Mouse (Mus musculus) heart, postnatal 25 days (tissue): ENCODE data around the gene Sytl3. TPM values are rescaled to one million over a fixed set of nuclear protein-coding genes. Genes with fewer than 3 reads are reported as not detected.
"Not testable (repeated sequence)": the region's sequence is repeated elsewhere in the genome, so short reads cannot be mapped to it uniquely, and the experiment has no call there.

Experiments used
- DNase-seq: peaks from one replicate; pipeline ENCODE4 v3.0.0; 2022; ENCODE audit warnings: low spot score
- intact Hi-C: fragments of 180-260 bp; cut with DNase I; formaldehyde crosslinking; loops from one replicate; pipeline ENCODE4 v1.15.1; 2025
- total RNA-seq, 2 experiments: library from RNA; stranded (reverse); gene quantifications; 2 replicates each; pipeline ENCODE4 v1.2.3; 2021

The Sytl3 gene
- under 1 TPM; 0.39 to 0.57 TPM for total RNA-seq

DNA sequence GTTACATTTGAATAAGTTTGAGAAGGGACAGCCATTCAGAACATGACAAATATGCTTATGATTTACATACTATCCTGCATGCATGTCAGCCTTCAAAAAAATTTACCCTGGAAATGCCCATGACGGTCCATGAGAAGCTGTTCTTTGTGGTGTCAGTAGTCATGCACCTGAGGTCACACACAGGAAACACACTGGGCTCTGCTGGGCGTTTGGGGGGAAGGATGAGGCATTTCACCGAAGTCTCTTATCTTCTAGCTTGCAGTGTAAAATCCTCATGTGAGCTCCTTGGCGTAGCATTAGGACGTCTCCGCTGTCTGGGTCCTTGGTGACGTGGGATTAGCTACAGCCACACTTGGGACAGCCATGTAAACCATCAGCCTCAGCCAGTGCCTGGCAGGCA, at the start of gene Sytl3:
Gene Sytl3 (plus strand): TSS at position 293 of the 400 bp plus-strand sequence.
- not testable (repeated sequence) for DNase-seq

DNA sequence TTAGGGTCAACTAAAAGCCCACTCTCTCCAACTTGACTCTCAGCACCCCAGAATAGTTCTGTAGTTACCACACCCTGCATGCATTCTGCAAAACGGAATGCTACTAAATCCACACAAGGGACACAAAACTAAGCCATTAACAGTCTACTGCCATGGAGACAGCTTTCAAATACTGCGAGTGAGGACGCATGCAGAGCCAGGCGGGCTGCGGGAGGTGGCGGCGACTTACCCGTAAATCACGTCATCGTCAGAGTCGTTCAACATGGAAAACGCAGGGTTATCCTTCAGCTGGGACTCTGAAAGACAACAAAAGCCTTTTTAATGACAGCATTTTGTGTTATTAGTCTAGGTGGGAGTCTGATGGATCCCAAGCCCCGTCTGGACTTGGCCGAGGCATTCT, 45.4 kb upstream of the Sytl3 start:
- DNase-seq, intact Hi-C loops: not testable (repeated sequence)

More for the DNA sequence above, at the start of gene Sytl3:
- intact Hi-C loops: not testable (repeated sequence)

DNA sequence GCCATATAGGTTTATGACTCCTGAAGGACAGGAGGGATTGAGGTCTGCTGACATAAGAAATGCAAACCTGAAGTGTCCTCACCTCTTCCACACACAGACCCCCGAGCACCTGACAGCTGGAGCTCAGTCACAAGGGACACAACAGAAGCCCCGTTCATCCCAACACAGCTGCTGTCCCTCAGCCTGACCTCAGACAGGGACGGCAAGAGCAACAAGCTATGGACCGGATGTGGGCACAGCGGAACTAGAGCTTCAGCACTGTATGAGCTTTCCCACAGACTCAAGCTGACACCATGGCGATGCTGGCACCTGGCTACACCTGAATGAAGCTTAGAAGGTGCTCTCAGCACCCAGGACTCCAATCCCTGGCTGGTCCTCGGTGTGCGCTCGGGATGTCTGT, 44.6 kb upstream of the Sytl3 start:
- DNase-seq, intact Hi-C loops: not testable (repeated sequence)

DNA sequence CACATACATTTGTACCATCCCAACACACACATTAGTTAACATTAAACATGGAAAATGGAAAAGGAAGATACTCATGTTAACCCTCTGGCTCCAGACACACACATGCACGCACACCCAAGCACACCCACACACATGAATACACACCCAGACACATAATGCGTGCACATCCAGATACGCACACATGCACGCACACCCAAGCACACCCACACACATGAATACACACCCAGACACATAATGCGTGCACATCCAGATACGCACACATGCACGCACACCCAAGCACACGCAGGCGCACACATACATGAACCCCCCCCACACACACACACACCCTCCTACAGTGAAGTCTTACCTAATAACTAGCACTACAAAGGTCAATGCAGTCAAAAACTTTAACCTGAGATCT, 42.2 kb upstream of the Sytl3 start:
- intact Hi-C loops, DNase-seq: not testable (repeated sequence)

DNA sequence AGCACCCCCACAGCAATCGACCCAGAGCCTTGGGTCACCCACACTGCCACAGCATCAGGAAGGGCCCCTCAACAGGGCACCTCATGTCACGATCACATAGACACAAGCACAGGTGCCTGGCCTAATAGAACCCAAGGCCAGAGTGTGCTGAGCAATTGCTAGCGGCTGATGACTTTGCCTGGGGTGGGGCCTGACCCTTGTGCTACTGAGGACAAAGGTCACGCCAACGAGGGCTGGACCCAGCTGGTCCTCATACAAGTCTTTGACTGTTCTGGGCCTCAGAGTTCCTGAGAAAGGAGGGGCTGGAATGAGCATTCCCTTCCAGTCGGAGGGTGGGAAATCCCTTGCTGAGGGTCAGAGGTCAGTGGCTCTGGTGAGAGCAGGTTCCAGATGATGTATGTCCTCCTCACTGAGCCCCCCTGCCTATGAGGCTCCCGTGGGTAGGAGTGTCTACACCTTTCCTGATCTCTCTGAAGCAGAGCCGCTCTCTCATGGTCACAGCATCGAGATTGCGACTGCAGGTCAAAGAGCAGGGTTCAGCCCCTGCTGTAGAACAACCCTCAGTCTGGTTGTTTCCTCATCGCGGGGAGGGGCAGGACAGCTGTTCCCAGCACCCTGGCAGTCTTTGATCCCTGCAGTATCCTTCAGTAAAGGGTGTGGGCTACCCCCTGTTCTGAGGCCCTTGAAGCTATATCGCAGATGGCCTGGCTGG, 41.0 kb upstream of the Sytl3 start:
- DNase-seq, intact Hi-C loops: not testable (repeated sequence)

DNA sequence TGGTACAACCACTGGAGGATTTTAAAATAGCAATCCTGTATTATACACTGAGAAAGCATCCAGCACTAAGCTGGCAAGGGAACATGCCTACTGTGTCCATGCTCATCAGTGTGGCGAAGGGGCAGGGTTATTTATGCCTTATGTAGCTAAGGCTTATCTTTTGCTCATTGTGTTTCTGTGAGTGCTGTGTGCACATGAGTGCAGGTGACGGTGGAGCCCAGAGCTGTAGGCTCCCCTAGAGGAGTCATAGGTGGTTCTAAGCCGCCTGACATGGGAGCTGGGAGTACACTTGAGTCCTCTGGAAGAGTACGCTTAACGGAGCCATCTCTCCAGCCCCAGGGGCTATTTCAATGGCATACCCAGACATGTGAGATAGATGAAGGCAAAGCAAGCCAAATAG, 39.6 kb upstream of the Sytl3 start:
- intact Hi-C loops, DNase-seq: not testable (repeated sequence)

DNA sequence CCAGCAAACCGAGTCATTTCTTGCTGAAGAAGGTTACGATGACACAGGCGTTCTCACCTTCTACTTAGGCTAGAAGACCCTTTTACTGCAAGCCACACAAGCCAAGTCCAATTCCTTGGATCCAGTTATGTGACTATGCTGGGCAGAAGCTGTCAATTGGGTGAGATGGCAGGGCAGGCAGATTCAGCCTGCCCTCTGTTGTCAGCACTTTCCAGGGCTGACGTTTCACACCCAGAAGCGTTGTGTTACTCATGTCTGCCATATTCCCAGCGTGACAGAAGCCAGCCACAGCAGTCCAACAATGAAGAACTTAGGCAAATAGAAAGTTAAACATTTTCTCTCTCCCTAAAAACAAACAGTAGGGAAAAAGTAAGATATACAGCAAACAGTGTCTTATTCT, 38.9 kb upstream of the Sytl3 start:
- DNase-seq, intact Hi-C loops: not testable (repeated sequence)

DNA sequence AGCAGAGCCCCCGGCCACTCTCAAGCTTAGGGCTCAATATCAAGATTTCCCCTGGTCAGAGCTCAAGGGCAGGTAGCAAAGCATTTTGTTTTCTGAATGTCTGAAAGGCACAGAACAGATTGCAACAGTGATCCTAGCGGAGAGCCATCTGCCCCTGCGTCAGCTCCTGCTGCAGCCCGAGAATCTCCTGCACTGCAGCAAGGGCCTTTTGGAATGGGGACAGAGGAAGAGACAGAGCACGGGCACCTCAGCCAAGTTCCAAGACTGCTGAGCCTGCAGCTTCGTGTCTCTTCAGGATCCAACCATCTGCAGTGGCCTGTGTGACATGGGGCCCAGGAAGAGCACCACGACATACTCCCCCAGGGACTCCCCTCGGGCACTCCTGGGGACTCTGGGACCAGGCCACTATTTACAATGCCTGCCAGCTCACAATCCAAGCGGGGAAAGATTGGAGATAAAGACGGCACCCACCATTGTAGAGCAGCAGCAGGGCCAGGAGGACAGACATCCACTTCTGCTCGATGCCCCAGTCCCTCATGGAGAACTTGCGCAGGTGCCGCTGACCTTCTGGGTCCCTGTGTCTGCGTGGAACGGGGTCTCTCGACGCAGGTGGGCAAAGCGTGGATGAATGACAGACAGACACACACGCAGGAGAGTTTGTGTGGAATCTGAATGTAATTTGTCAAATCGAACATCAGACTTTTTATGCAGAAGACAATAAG, 38.0 kb upstream of the Sytl3 start:
- intact Hi-C loops: not testable (repeated sequence)

DNA sequence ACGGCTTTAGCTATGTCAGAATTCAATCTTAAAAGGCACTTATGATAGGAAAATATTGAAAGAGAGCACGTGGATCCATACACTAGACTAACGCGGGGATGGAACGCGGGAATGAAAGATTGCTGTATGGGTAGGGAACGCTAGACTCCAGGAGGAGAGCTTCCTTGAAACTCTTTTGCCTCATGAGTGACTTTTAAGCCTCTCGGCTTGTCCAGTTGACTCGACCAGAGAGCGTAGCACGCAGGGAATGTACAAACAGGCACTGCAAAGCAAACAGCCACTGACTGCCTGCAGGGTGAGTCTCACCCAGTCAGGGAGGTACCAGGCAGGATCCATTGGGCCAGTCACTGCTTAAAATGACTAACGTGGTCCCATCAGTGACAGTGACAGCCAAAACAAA, 36.9 kb upstream of the Sytl3 start:
- intact Hi-C loops, DNase-seq: not testable (repeated sequence)

More for the DNA sequence above, 38.0 kb upstream of the Sytl3 start:
- DNase-seq: not testable (repeated sequence)

DNA sequence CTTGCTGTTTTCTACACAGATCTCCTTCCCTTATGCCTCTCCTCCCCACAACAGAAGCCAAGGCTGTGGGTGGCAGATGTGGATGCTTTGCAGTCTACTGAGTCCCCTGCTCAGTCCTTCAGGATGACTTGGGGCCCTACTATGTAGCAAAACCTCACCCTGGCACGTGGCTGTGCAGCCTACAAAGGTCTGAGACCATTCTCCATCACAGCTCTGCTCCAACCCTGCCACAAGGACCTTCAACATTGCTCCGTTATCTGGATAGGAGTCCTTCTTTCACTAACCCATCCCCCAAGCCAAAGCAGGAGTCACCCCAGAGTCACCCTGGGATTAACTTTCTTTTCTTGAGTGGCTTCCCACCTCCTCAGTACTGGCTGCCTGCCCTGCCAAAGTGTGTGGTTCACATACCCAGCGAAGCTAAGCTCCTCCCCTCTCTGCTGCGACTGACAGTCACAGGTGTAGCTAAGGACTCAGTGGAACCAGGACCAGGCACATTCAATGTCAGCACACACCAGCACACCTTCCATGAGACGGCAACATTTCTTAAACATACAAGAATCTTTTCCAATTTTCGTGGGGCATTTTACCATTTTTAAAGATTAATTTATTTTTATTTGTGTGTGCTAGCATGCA, 33.9 kb upstream of the Sytl3 start:
- DNase-seq, intact Hi-C loops: not testable (repeated sequence)

DNA sequence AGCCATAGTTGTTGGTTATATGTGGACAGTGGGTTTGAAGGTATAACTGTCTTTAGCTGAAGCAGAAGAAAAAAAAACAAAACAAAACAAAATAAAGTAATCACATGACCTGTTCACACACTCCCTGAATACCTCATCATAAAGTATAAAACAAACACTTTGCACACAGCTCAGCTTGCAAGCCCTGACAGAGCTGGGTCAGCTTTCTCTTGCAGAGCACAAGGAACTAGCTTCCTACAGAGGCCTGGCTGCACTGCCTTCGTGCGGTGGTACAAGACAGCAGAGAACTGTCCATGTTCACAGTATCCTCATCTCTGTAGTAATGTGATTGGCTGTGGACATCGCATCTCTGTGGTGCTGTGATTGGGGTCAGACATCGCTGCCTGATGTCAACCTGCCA, 28.5 kb upstream of the Sytl3 start:
- DNase-seq, intact Hi-C loops: not testable (repeated sequence)

DNA sequence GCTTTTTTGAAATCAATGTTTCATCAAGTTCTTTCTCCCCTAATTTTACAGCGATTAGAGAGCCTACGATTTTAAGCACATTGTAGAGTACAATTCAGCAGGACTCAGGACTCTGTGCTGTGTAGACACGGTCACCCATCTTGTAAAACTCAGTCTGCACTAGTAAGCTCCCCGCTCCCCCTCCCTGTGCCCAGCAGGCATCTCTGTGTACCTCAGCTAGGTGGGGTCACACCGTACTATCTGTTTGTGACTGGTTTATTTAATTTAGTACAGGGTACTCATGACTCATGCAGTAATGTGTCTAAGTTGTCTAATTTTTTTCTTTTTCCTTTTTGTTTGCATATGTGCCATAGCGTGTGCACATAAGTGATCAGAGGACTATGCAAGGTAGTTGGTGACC, 26.0 kb upstream of the Sytl3 start:
- intact Hi-C loops, DNase-seq: not testable (repeated sequence)

DNA sequence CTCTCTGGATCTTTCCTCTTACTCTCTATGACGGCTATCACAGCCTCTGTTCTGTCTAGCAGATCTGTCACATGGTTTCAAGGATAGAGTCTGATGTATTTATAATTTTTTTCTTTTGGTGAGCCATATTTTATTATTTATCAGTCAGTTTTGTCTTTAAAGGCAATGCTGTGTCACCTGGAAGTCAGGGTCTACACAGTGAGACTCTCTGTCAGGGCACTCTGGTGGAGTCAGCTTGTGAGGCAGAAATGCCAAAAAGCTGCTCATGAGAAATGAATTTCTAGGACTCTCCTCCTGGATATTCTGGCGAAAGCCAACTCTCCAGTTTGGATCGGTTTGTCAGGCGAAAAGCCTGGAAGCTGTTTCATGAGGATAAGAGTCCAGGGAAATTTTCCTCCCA, 23.1 kb upstream of the Sytl3 start:
- intact Hi-C loops, DNase-seq: not testable (repeated sequence)

DNA sequence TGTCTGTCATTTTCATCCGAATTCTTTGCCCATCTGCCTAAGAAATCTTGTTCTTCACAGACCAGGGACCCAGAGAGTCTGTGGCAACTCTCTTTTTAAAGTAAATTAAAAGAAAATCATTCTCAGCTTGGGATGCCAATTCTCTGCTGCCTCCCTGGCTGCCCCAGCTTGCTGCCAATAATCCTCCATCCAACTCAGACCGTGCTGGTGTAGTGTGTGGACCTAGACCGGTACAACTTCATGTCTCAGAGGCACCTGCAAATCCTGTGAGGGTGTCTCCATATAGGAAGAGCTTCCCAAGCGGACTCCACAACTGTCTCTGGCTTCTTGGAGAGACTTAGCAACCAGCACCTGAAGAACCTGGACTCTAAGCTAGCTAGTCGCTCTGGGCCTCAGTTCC, 22.0 kb upstream of the Sytl3 start:
- DNase-seq: no peak
- intact Hi-C loops: no loop called here

DNA sequence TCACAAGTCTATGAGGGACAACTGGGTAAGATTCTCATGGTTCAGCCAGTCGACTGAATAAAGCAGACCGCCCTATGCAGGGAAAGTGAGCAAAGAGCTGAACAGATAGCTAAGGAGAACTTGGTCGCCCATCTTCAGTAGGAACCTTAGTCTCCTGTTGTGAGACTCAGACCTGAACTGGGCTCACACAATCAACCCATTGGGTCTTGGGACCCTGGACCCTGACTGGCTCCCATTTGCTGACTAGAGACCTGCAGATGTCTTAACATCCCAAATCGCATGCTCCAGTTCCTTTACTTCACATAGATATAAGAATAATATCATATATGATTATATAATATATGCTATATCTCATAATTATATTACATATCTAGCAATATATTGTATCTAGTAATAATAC, 21.5 kb upstream of the Sytl3 start:
- DNase-seq, intact Hi-C loops: not testable (repeated sequence)

DNA sequence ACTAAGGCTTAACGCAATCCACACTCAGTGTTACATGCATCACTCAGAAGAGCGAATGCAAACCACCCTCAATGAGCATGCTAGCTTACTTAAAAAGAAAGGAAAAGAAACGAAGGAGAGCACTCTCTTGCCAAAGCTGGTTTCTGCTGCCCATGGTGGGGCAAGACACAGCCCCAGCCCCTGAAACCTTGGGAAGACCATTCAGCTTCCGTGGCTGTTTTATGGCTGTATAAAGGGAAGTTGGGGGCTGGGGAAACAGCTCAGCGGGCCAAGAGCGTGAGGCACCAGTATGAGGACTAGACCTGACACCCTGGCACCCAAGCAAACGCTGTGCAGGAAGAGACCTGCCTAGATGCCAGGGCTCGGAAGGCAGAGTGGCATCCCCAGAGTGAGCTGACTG, 20.4 kb upstream of the Sytl3 start:
- DNase-seq, intact Hi-C loops: not testable (repeated sequence)

DNA sequence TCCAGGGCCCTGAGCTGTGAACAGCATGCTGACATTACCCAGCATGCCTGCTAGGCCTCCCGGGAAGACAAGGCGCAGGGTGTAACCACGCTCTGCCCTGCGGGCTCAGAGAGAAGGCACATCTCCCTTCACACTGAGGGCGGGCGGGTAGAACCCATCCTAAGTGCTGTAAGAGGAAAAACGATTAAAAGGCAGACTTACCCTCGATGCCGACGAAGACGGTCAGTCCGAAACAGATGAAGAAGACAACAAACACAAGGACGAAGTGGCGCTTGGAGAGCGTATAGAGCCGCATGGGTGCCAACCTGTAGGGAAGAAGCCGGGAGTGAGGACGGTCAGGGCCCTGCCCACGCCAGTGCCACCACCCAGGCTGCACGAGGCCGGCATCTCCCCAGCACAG, 19.4 kb upstream of the Sytl3 start:
- DNase-seq, intact Hi-C loops: not testable (repeated sequence)

DNA sequence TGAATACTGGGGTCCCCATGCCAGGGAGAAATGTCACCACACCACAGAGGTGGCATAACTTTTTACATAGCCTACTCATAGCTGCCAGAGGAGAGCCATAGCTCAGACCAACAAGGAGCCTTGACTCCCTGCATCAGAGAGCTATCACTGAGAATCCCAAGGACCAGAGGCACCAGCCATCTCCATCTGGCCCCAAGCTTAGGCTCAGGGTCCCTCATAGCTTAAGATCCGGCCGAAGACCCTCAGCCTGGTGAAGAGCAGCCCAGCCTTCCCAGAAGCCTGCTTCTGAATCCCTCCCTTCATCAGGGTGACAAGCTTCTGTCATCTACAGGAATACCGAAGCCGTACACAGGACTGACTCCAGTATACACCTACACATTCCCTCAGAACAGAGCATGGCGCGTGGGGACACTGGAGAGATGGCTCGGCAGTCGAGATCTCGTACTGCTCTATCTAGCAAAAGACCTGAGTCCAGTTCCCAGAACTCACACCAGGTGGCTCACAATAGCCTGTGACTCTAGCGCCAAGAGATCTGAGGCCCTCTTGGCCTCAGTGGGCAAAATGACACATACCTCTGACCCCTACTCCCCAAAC, 18.8 kb upstream of the Sytl3 start:
- DNase-seq, intact Hi-C loops: not testable (repeated sequence)

DNA sequence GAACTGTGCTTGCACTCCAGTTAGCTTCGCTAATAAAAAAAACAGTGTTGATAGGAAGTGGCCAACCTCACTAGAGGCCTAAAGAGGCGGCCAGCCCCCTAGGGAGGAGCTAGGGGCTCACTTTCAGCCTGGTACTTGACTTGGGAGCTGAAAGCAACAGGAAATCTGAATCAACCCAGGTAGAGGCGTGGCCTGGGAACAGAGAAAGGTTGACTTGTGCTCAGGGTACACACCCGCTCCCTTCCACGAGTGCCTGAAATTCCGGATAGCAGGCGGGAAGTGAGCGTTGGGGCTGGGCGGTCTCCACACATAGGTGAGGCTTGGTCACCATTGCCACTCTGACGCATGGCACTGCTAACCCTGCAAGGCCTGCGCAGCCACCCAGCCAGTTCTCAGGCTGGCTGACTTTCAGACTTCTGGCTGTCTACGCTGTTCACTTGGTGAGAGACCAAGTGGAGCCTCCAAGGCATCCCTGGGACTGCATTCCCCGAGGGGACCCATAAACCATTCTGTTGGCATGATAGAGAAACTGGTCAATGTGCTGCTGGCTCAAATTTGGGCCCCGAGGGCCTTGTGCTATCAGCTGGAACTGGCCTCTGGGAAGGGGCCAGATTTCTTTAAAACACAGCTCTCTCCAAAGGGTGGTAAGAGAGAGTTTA, 18.0 kb upstream of the Sytl3 start:
- intact Hi-C loops, DNase-seq: not testable (repeated sequence)

DNA sequence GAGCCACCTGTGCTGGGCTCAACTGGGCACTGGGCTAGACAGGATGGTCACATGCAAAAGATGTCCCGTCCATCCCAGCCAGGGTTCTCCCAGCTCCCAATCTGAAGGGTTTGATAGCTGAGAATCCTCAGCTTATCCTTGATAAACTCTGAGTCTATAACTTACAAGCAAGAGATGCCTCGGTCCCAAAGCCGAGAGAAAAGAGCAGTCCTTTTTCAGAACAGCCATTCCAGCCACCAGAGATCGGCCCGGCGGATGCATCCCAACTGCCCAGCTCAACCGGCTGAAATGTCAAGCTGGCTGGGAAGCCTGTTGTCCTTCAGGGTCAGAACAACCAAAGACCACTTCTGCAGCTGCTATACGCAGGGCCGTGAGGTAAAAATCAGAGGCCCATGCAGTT, 14.7 kb upstream of the Sytl3 start:
- DNase-seq, intact Hi-C loops: not testable (repeated sequence)
